Mouse (Mus musculus) neural tube, embryonic 12.5 days (tissue): ENCODE data around the gene Eif3f. TPM values are rescaled to one million over a fixed set of nuclear protein-coding genes. Genes with fewer than 3 reads are reported as not detected.

ENCODE experiments used
- ATAC-seq: fragments of 200-750 bp; cut with Nextera tagmentation; 2 replicates; pipeline ENCODE4 v1.8.0; 2017; ENCODE audit warnings: low read depth, mild to moderate bottlenecking, moderate TSS enrichment, moderate library complexity; ENCODE audit not compliant: low FRiP score
- H3K27ac ChIP-seq: fragments of 300-500 bp; sonication (generic); 2 replicates; pipeline ENCODE4 v1.5.1; 2016
- H3K27me3 ChIP-seq: fragments of 300-500 bp; sonication (generic); replicated peaks from 2 replicates; pipeline ENCODE4 v1.6.1; 2016; ENCODE audit warnings: mild to moderate bottlenecking
- H3K36me3 ChIP-seq: fragments of 300-500 bp; sonication (generic); 2 replicates; pipeline ENCODE4 v1.6.1; 2016; ENCODE audit warnings: mild to moderate bottlenecking
- H3K4me1 ChIP-seq: fragments of 300-500 bp; sonication (generic); 2 replicates; pipeline ENCODE4 v1.6.1; 2016
- H3K4me2 ChIP-seq: fragments of 300-500 bp; sonication (generic); replicated peaks from 2 replicates; pipeline ENCODE4 v1.6.1; 2016; ENCODE audit warnings: mild to moderate bottlenecking
- H3K4me3 ChIP-seq: fragments of 300-500 bp; sonication (generic); 2 replicates; pipeline ENCODE4 v1.5.1; 2016
- H3K9ac ChIP-seq: fragments of 300-500 bp; sonication (generic); 2 replicates; pipeline ENCODE4 v1.6.1; 2016; ENCODE audit warnings: mild to moderate bottlenecking
- H3K9me3 ChIP-seq: fragments of 300-500 bp; sonication (generic); 2 replicates; pipeline ENCODE4 v1.6.1; 2016; ENCODE audit warnings: mild to moderate bottlenecking
- WGBS: fragments of 180-500 bp; shearing (Covaris S2); methylation state at CpG from one replicate; pipeline ENCODE4 v1.1.7; 2016; 5-methylcytosine and 5-hydroxymethylcytosine counted together
- polyA plus RNA-seq: library from polyadenylated mRNA; unstranded; fragments of >200 nt; fragmentation: Nextera tagmentation; extraction: Ambion mirVana; gene quantifications from 2 replicates; pipeline ENCODE4 v1.2.1, GENCODE M21; 2016

The Eif3f gene
- polyA plus RNA-seq, 1 experiment from 2014 or later = 85.9 TPM

DNA sequence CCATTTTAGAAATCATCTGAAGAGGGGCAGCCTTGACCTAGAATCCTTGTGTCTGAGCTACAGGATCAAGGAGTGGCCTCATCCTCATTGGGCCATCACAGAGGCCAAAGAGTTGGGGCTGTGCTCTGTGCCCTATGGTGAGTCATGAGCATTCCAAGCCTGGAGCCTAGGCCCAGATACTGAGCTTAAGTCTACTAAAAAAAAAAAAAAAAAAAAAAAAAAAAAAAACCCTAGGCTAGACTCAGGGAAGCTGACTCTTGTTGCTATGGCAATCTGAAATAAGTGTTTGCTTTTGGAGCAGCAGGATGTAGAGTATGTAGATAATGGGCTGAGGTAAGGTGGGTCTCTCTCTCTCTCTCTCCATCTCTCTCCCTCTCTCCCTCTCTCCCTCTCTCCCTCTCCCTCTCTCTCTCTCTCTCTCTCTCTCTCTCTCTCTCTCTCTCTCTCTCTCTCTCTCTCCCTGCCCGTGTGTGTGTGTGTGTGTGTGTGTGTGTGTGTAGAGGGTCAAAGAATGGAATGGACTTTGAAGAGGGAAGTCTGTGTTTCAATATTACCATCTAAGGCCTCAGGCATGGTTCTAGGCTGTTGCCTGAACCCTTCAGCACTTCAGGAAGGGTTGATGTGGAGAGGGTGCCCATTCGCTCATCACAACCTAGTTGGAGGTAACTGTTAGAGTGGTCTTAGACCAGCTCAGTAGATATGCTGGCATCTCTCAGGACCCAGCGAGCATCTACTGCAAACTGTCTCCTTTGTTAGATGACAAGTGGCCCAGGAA is 51.9 kb downstream of the Eif3f start:
- no peaks in the 10 kb centered on the region for H3K9me3 ChIP-seq
- WGBS = 72% methylated on average over 3 of the region's 3 CpGs
- ATAC-seq = no peak

DNA sequence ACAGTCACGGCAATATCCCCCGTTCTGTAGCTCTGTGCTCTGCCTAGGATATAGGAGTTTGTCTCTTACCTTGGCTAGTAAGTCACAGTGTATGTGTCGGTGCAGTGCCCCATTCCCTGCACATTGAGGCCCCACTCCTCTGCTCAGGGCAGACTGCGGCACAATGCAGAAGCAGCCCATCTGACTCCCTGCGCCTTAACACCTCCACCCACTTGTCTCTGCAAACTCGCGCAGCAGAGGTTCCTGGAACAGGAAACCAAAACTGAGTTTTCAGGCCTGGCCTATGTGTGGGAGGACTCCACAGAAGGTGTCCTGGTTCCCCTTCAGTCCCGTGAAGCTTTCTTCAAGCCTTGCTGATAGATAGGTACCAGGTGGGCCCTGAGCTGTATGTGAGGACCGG is 57.0 kb downstream of the Eif3f start:
- Histone ChIP-seq H3K4me2 (no peak overlapping the region), H3K36me3 (no peaks in the 10 kb centered on the region), H3K4me3 (no peak overlapping the region), H3K4me1 (no peaks in the 10 kb centered on the region), H3K9me3 (no peaks in the 10 kb centered on the region), H3K27ac (no peak overlapping the region), H3K9ac (no peak overlapping the region), H3K27me3 (no peaks in the 10 kb centered on the region)
- 87% methylated on average over 9 of the region's 9 CpGs for WGBS
- no peak for ATAC-seq

More for the DNA sequence above, 51.9 kb downstream of the Eif3f start:
- Histone ChIP-seq H3K4me2 (no peak overlapping the region), H3K4me1 (no peaks in the 10 kb centered on the region), H3K27ac (no peak overlapping the region), H3K9ac (no peak overlapping the region), H3K27me3 (no peaks in the 10 kb centered on the region), H3K36me3 (no peaks in the 10 kb centered on the region), H3K4me3 (no peak overlapping the region)

Other genes starting within 250 kb of the Eif3f start
- gene Olfr512, start 221.1 kb upstream of the Eif3f start, polyA plus RNA-seq = not detected in 2 replicates
- not detected in 2 replicates for gene Olfr513, start 183.4 kb upstream of the Eif3f start, polyA plus RNA-seq
- gene Olfr514, start 108.4 kb upstream of the Eif3f start, polyA plus RNA-seq = not detected in 2 replicates
- gene Olfr516, start 83.9 kb upstream of the Eif3f start, polyA plus RNA-seq = not detected in 2 replicates
- gene Olfr517, start 62.0 kb upstream of the Eif3f start, polyA plus RNA-seq = not detected in 2 replicates
- gene Olfr518, start 49.4 kb upstream of the Eif3f start, polyA plus RNA-seq = not detected in 2 replicates
- gene Olfr519, start 40.0 kb upstream of the Eif3f start, polyA plus RNA-seq = not detected in 2 replicates
- not detected in 2 replicates for gene Nlrp10, start 4.2 kb upstream of the Eif3f start, polyA plus RNA-seq
- 32.8 and 36.0 TPM in 2 replicates for gene Tub, start 15.9 kb downstream of the Eif3f start, polyA plus RNA-seq
- gene Ric3, start 148.9 kb downstream of the Eif3f start, polyA plus RNA-seq = 21.2 and 24.1 TPM in 2 replicates
- gene Lmo1, start 240.8 kb downstream of the Eif3f start, polyA plus RNA-seq = 24.3 and 27.0 TPM in 2 replicates